Mouse (Mus musculus) thymus, postnatal 36 days (tissue): ENCODE measurements at regions not wholly inside any gene's neighbourhood (a gene's known extent, or its start where the extent isn't known, plus 50 kb on each side); places are given as distances from the start of the nearest gene placed in this dataset.

Source experiments
- DNase-seq, 2 experiments: peaks; one replicate each; pipeline ENCODE4 v3.0.0; 2022; ENCODE audit warnings: mixed read lengths in 2 of 2

DNA sequence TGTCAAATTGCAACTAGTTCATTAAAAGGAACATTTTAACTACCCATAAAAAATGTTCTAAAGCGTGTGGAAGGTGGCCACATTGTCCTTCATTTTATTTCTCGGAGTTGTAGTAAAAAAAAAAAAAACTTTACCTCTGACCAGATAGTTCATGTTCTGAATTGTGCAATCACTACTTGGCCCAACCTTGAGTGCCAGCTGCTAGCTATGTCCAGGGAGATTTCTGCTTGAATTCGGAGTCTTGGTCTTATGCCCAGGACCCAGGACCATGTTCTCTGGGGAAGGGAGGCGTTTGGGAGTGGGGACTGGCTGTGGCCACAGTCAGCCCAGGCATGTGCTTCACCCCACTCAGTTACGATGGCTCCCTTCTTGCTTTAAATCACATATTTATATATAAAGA lies 54.9 kb upstream of the Atp1b3 start:
- DNase-seq, result no peak

DNA sequence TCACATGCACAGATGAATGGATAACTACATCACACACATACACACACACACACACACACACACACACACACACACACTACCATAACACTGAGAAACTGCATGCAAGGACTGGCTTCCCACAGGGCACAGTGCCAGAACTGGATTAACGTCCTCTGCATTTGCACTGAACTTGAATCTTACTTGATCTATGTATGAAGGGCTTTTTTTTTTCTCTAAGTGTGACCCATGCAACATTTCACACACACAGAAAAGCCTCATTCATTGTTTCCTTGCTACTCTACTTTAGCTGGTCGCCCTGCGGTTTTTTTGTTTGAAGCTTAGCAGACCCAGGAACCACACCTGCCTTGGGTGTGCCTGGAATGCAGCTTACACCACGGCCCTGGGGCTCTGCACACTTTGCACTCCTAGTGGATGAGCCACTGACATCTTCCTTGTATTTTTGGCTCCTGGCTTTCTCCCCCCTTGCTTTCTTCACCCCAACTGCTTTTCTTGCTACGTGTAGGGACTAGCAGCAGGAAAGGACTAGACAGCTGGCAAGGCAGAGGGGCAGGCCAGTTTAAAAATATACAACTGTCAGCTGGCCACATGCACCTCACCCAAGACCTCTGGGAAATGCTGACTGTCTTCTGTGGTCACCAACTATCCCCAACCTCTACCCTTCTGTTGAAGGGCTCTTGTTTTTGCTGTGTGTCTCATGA lies 51.8 kb upstream of the Atp1b3 start:
- DNase-seq, result peak; percentile 40 to 66
